Mouse (Mus musculus): Measurements from ENCODE around the gene Klhl7.

- no peak for TF ChIP-seq CTCF (IDR thresholded peaks at IDR 0.05; ENCODE audit: extremely low read depth, insufficient read length, insufficient replicate concordance, low read depth, low read length)
- TF ChIP-seq POLR2A (IDR thresholded peaks at IDR 0.05; ENCODE audit: low read depth, low read length): no peak
Measured at GRCm38 (mm10) chr5:24112116-24112903, 11.9 kb downstream of the Klhl7 start.

Measured in small intestine, adult 2 months (tissue).